Mouse (Mus musculus): Measurements from ENCODE around the gene Kalrn. TPM values are rescaled to one million over a fixed set of nuclear protein-coding genes. Genes with fewer than 3 reads are reported as not detected.

The Kalrn gene
- polyA plus RNA-seq, 1 experiment from 2014 or later, result 25.5 TPM

DNA sequence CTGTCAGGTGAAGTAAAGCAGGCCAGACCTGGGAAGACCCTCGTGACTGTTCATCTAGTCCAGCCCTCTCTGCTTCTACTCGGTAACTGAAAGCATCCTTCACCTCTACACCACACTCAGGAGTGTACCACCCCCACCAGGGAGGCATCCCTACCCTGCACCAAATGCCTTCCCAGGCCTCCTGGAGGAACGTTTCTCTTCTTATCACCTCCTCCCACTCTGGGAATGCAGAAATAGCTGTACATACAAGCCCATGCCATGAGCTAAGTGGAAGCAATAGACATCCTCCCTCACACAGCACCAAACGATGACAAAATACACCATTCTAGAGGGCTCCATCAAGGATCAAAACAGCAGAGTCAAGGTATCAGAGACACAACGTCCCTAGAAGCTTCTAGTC is 168.2 kb downstream of the Kalrn start:
- Histone ChIP-seq H3K9me3 (no peaks in the 10 kb centered on the region), H3K4me2 (replicated peaks) (no peak overlapping the region), H3K9ac (no peak overlapping the region), H3K4me1 (no peaks in the 10 kb centered on the region; the same call in 1 of the 2 replicates), H3K27me3 (replicated peaks) (no peaks in the 10 kb centered on the region), H3K36me3 (no peaks in the 10 kb centered on the region), H3K27ac (no peak overlapping the region), H3K4me3 (no peak overlapping the region)
- ATAC-seq (ENCODE audit: low FRiP score, low read depth), result no peak
- WGBS, result 82% methylated on average over 5 of the region's 5 CpGs

DNA sequence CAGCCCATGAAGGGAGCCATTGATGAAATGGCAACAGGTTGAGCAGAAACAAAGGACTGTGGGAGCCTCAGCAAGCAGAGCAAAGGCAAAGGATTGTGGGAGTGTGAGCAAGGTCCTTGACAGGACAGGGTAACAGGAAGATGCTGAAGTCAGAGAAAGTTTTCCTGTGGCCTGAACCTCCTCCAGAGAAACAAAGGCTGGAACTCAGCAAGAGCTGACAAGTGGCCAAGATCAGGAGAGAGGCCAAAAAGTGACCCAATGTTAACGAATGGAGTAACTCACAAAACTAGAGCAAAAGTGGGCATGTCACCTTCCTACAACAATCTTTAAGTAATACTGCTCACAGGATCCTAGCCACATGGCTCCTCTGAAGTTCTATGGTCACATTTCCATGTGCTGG is 172.1 kb downstream of the Kalrn start:
- H3K27ac ChIP-seq, result no peak overlapping the region
- 85% methylated on average over 1 of the region's 1 CpGs for WGBS

DNA sequence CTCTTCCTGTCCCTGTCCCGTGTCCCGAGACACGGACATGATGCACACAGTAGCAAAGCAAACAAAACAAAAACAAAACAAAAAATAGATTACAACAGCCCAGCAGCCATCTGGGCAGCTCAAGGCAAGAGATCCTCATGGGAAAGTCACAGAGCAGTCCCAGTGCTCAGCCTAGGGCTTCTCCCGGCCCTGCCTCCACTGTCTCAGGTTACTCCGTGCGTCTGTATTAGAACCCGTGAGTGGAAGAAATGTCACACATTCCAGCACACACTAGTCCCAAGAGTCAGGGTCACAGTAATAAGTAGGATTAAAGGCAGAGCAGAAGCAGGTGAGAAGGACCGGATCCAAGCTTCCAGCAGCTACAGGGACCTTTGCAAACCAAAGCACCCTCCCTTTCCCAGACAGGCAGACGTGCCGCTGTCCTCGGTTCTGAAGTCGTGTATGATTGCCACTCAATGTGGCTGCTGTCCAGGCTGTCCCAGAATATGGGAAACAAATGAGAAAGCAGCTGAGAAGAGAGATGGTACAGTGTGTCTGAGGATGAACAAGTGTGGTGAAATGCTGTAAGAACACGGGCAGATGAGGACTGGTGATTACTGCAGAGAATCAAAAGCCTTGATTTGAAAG is 173.1 kb downstream of the Kalrn start:
- no peak for ATAC-seq (ENCODE audit: low FRiP score, low read depth)
- Histone ChIP-seq H3K9ac (no peak overlapping the region), H3K4me1 (no peaks in the 10 kb centered on the region; the same call in 1 of the 2 replicates), H3K27ac (no peak overlapping the region), H3K4me3 (no peak overlapping the region), H3K9me3 (no peaks in the 10 kb centered on the region), H3K36me3 (no peaks in the 10 kb centered on the region), H3K4me2 (replicated peaks) (no peak overlapping the region), H3K27me3 (replicated peaks) (no peaks in the 10 kb centered on the region)
- WGBS, result 49% methylated on average over 13 of the region's 13 CpGs

More for the DNA sequence above, 172.1 kb downstream of the Kalrn start:
- H3K9ac ChIP-seq, result no peak overlapping the region
- H3K4me3 ChIP-seq, result no peak overlapping the region
- H3K27me3 ChIP-seq (replicated peaks), result no peaks in the 10 kb centered on the region
- H3K4me1 ChIP-seq, result no peaks in the 10 kb centered on the region; the same call in 1 of the 2 replicates
- no peak overlapping the region for H3K4me2 ChIP-seq (replicated peaks)
- ATAC-seq (ENCODE audit: low FRiP score, low read depth), result no peak
- no peaks in the 10 kb centered on the region for H3K9me3 ChIP-seq
- no peaks in the 10 kb centered on the region for H3K36me3 ChIP-seq

DNA sequence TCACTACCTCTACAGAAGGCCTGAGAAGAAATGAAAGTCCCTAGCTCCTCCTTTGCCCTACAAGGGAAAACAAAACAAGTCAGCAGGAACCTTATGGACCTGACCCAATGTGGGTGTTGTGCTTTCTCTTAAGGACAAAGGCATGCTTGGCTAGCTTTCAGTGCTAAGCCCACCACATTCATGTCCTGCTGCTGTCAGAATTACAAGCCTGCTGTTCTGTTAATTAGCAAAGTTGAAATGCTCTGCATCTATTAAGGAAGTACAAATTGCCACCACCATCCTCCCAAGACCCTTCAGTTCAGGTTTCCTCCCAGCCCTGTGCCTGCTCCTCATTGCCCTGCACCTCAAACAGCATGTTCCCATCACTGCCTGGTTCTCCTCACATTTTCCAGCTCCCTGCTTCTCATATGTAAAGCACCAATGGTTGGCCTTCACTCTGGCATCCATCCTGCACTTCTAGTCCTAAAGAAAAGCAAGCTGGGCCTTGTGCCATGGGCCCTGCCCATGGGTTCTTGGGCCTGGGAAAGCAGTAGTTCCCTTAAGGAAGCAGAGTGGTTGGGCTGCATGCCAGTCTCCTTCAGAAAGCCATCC is 178.0 kb downstream of the Kalrn start:
- H3K4me3 ChIP-seq, result no peak overlapping the region
- H3K4me1 ChIP-seq, result peaks cover 2% of the 10 kb centered on the region
- no peaks in the 10 kb centered on the region for H3K27me3 ChIP-seq (replicated peaks)
- H3K9me3 ChIP-seq, result no peaks in the 10 kb centered on the region
- no peak overlapping the region for H3K27ac ChIP-seq
- H3K36me3 ChIP-seq, result no peaks in the 10 kb centered on the region; the same call in 1 of the 2 replicates
- H3K4me2 ChIP-seq (replicated peaks), result no peak overlapping the region
- H3K9ac ChIP-seq, result no peak overlapping the region
- no peak for ATAC-seq (ENCODE audit: low FRiP score, low read depth)

DNA sequence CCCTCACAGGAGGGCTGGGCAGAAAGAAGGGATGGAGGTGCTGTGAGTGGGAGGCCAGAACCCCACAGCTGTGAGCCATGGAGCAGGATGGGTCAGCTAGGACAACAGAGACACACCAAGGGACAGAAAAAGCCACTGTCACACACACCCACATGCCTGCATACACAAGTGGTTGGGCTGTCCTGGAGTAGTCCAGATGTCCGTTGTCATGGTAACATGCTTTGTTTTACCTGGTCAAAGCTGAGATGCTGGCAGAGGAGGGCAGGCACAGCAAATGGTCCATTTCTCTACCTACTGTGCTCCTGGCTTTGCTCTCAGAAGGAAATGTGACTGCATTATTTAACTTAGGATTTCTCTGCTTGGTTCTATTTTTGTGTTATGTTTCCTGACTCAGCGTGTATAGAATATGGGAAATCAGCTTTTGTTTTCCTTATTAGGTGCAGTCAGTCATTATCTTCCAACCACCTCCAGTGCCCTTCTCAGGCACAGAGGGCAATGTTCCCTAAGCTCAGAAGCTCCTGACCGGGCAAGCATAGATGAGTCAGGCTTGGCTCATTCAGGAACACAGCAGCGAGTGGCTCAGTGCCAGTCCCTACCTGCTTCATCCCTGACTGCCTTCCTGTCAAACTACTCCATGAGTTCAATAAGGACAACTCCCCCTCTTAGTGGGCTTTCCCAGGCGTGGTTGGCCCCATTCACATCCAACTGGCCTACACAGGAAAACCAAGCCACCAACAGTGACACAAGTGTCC is 183.6 kb downstream of the Kalrn start:
- no peak overlapping the region for H3K4me3 ChIP-seq
- no peak overlapping the region for H3K4me2 ChIP-seq (replicated peaks)
- ATAC-seq (ENCODE audit: low FRiP score, low read depth), result no peak
- no peaks in the 10 kb centered on the region for H3K27me3 ChIP-seq (replicated peaks)
- no peaks in the 10 kb centered on the region; the same call in 1 of the 2 replicates for H3K36me3 ChIP-seq
- 78% methylated on average over 5 of the region's 5 CpGs for WGBS
- H3K9ac ChIP-seq, result no peak overlapping the region
- H3K27ac ChIP-seq, result no peak overlapping the region
- no peaks in the 10 kb centered on the region for H3K9me3 ChIP-seq
- H3K4me1 ChIP-seq, result peaks cover 8% of the 10 kb centered on the region

DNA sequence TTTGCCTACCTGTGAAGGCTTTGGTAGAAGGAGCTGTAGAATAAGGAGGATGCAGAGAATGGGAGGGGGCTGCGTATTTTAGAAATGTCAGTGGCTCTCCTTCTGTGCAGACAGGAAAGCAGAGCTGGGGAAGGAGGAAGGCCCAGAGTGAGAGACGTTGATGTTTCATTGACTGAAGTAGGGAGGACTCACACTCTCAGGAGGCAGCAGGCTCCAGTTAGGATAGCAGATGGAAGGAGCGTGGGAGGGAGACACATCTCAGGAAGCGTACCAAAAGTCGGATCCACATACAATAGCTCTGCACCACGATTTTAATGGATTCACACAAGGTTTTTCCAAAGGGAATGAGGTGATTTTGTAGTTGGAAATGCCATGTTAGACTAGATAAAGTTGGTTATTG is 184.5 kb downstream of the Kalrn start:
- H3K9me3 ChIP-seq, result no peaks in the 10 kb centered on the region
- H3K4me3 ChIP-seq, result no peak overlapping the region
- WGBS, result 85% methylated on average over 6 of the region's 6 CpGs
- no peaks in the 10 kb centered on the region; the same call in 1 of the 2 replicates for H3K36me3 ChIP-seq
- no peak overlapping the region for H3K4me2 ChIP-seq (replicated peaks)
- no peak overlapping the region for H3K27ac ChIP-seq
- peaks cover 9% of the 10 kb centered on the region for H3K4me1 ChIP-seq
- H3K27me3 ChIP-seq (replicated peaks), result no peaks in the 10 kb centered on the region
- no peak overlapping the region for H3K9ac ChIP-seq
- ATAC-seq (ENCODE audit: low FRiP score, low read depth), result no peak

DNA sequence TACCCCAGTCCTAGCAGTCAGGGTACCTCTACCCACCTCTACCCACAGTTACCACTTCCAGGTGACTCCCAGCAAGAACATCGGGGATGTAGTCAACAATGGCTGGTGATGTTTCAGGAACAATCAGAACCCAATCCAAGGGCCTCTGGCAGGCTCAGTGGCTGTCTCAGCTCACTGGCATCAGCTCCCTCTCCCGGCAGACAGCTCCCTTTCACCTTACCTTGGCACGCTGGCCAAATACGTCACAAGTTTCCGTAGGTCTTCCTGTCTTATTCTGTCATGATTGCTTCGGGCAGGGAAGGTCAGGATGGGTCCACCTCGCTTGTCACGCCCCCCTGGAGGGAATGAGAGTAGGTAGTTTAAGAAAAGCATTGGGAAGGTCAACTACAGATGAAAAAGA is 188.3 kb downstream of the Kalrn start:
- Histone ChIP-seq H3K9ac (no peak overlapping the region), H3K36me3 (peaks cover 4% of the 10 kb centered on the region), H3K4me1 (peaks cover 16% of the 10 kb centered on the region), H3K27ac (no peak overlapping the region), H3K9me3 (no peaks in the 10 kb centered on the region), H3K27me3 (replicated peaks) (no peaks in the 10 kb centered on the region), H3K4me3 (no peak overlapping the region), H3K4me2 (replicated peaks) (no peak overlapping the region)
- WGBS, result 91% methylated on average over 8 of the region's 8 CpGs
- no peak for ATAC-seq (ENCODE audit: low FRiP score, low read depth)

GRCm38 (mm10) chr16:34382992-34383391 is 190.3 kb downstream of the Kalrn start:
- H3K9me3 ChIP-seq, result no peaks in the 10 kb centered on the region
- H3K4me3 ChIP-seq, result no peak overlapping the region
- H3K27me3 ChIP-seq (replicated peaks), result no peaks in the 10 kb centered on the region
- no peak overlapping the region for H3K27ac ChIP-seq
- H3K36me3 ChIP-seq, result peaks cover 4% of the 10 kb centered on the region
- no peak overlapping the region for H3K9ac ChIP-seq
- H3K4me2 ChIP-seq (replicated peaks), result no peak overlapping the region
- H3K4me1 ChIP-seq, result peaks cover 12% of the 10 kb centered on the region; the same call in 1 of the 2 replicates
- WGBS, result 50% methylated on average over 4 of the region's 4 CpGs
- ATAC-seq (ENCODE audit: low FRiP score, low read depth), result peak; percentile 71

DNA sequence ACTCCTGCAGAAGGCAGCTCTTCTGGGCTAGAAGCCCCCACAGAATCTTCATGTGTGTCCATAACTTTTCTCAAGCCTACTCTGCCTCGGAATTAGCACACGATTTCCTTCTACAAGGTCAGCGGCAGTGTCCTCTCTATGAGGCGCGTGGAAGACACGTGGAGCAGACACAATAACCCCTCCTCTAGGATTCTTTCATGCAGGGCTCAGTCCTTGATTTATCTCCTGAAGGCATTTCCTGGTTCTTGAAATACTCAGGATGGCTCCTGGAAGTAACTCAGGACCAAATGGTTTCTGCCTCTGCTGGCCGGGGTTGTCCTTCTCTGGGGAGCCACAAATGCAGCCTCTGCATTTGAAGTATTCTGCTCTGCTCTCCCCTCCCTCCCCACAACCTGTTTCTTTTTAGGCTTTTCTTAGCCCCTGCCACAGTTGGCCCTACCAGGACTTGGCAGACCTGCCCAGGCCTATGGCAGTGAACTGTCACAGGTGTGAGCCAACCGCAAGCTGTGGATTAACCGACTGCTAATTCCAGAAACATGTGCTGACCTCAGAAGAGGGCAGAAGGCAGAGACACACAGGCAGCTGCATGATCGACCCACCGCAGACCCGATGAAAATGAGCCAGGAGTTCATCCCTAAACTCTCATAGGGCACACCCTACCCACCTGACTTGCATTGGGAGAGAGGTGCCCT is 197.0 kb downstream of the Kalrn start:
- H3K36me3 ChIP-seq, result no peaks in the 10 kb centered on the region
- 66% methylated on average over 12 of the region's 12 CpGs for WGBS
- no peak overlapping the region for H3K4me2 ChIP-seq (replicated peaks)
- H3K4me3 ChIP-seq, result no peak overlapping the region
- H3K27ac ChIP-seq, result no peak overlapping the region
- H3K27me3 ChIP-seq (replicated peaks), result no peaks in the 10 kb centered on the region
- H3K4me1 ChIP-seq, result peaks cover 6% of the 10 kb centered on the region; the same call in 1 of the 2 replicates
- no peaks in the 10 kb centered on the region for H3K9me3 ChIP-seq
- no peak overlapping the region for H3K9ac ChIP-seq
- ATAC-seq (ENCODE audit: low FRiP score, low read depth), result no peak

- Histone ChIP-seq H3K4me1 (peaks cover 12% of the 10 kb centered on the region; the same call in 1 of the 2 replicates), H3K27me3 (replicated peaks) (no peaks in the 10 kb centered on the region)
These were observed 199.8 kb downstream of the Kalrn start for GRCm38 (mm10) chr16:34373519-34373918.

DNA sequence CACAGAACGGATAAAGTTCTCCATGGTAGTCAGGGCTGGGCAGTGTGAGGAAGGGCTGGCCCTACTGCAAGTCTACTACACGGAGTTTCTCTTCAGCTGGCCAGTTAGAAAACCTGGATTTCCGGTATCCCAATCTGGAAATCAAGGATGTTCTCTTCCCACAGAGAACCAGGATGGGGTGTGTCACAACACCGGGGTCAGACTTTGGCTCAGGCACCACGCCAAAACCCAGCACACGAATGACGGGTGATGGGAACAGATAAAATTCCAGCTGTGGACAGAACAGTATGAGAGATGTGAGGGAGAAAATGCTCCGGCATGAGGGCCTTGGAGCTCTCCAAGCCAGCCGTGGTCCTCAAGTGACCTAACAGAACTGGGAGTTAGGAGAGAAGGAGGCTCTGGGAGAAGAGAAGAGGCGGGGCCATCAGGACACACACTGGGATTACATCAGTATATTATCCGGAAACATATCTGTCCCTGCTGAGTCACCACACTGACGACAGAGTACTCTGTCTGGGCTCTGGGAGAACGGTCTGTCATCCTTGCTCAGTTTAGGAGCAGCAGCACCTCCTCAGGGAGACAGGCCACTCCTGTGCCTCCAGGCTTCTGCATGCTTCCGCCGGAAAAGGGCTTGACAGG is 201.1 kb downstream of the Kalrn start:
- H3K9me3 ChIP-seq, result no peaks in the 10 kb centered on the region
- ATAC-seq (ENCODE audit: low FRiP score, low read depth), result no peak
- WGBS, result 77% methylated on average over 15 of the region's 15 CpGs

More at GRCm38 (mm10) chr16:34373519-34373918, 199.8 kb downstream of the Kalrn start:
- no peaks in the 10 kb centered on the region for H3K36me3 ChIP-seq
- WGBS, result 75% methylated on average over 4 of the region's 4 CpGs
- no peak overlapping the region for H3K4me2 ChIP-seq (replicated peaks)
- H3K27ac ChIP-seq, result no peak overlapping the region
- H3K9me3 ChIP-seq, result no peaks in the 10 kb centered on the region
- no peak overlapping the region for H3K9ac ChIP-seq
- ATAC-seq (ENCODE audit: low FRiP score, low read depth), result no peak
- H3K4me3 ChIP-seq, result no peak overlapping the region

More for the DNA sequence above, 201.1 kb downstream of the Kalrn start:
- Histone ChIP-seq H3K4me2 (replicated peaks) (no peak overlapping the region), H3K36me3 (no peaks in the 10 kb centered on the region), H3K9ac (no peak overlapping the region), H3K4me1 (peaks cover 12% of the 10 kb centered on the region; the same call in 1 of the 2 replicates), H3K27me3 (replicated peaks) (no peaks in the 10 kb centered on the region), H3K27ac (no peak overlapping the region), H3K4me3 (no peak overlapping the region)

Data from neural tube, embryonic 12.5 days (tissue).